Mouse (Mus musculus) thymus, postnatal 25 days (tissue): ENCODE data around the gene Lgals2.
"Not testable (repeated sequence)": the region's sequence is repeated elsewhere in the genome, so short reads cannot be mapped to it uniquely, and the experiment has no call there.

Source experiments
- DNase-seq: peaks from one replicate; pipeline ENCODE4 v3.0.0; 2022

The Lgals2 gene

GRCm38 (mm10) chr15:78873803-78874435, 18.6 kb upstream of the Lgals2 start:
- DNase-seq, result no peak

- no peak for DNase-seq
Measured at GRCm38 (mm10) chr15:78872021-78872608, 16.8 kb upstream of the Lgals2 start.

- DNase-seq, result peak; percentile 50
Measured at GRCm38 (mm10) chr15:78869775-78870174, 14.4 kb upstream of the Lgals2 start.

- no peak for DNase-seq
Measured at GRCm38 (mm10) chr15:78868826-78869233, 13.5 kb upstream of the Lgals2 start.

GRCm38 (mm10) chr15:78868398-78868797, 13.1 kb upstream of the Lgals2 start:
- no peak for DNase-seq

GRCm38 (mm10) chr15:78863852-78864253, 8.5 kb upstream of the Lgals2 start:
- peak; percentile 35 for DNase-seq

- DNase-seq, result no peak
Measured at GRCm38 (mm10) chr15:78863154-78863553, 7.8 kb upstream of the Lgals2 start.

GRCm38 (mm10) chr15:78862280-78862679, 7.0 kb upstream of the Lgals2 start:
- DNase-seq, result no peak

- DNase-seq, result peak; percentile 45
Measured at GRCm38 (mm10) chr15:78859714-78860113, 4.4 kb upstream of the Lgals2 start.

- DNase-seq, result no peak
Measured at GRCm38 (mm10) chr15:78859311-78859710, 4.0 kb upstream of the Lgals2 start.

GRCm38 (mm10) chr15:78857009-78857408, 1.7 kb upstream of the Lgals2 start:
- no peak for DNase-seq

- DNase-seq, result peak; percentile 88
Measured at GRCm38 (mm10) chr15:78851505-78852153, 3.7 kb downstream of the Lgals2 start.

GRCm38 (mm10) chr15:78850944-78851343, 4.4 kb downstream of the Lgals2 start:
- DNase-seq, result no peak

GRCm38 (mm10) chr15:78850059-78850824, 5.1 kb downstream of the Lgals2 start:
- no peak for DNase-seq

GRCm38 (mm10) chr15:78849485-78849884, 5.8 kb downstream of the Lgals2 start:
- DNase-seq, result no peak

- peak; percentile 87 for DNase-seq
Measured at GRCm38 (mm10) chr15:78848467-78848866, 6.9 kb downstream of the Lgals2 start.

GRCm38 (mm10) chr15:78846805-78847204, 8.5 kb downstream of the Lgals2 start:
- DNase-seq, result not testable (repeated sequence)

- no peak for DNase-seq
Measured at GRCm38 (mm10) chr15:78846352-78846751, 9.0 kb downstream of the Lgals2 start.

- DNase-seq, result no peak
Measured at GRCm38 (mm10) chr15:78845867-78846266, 9.5 kb downstream of the Lgals2 start.

GRCm38 (mm10) chr15:78845321-78845720, 10.0 kb downstream of the Lgals2 start:
- DNase-seq, result no peak

GRCm38 (mm10) chr15:78844791-78845190, 10.5 kb downstream of the Lgals2 start:
- DNase-seq, result no peak

GRCm38 (mm10) chr15:78843581-78844469, 11.5 kb downstream of the Lgals2 start:
- peak; percentile 79 for DNase-seq
